Comparison of ENCODE assay signal across 10 mouse cellular contexts in genomic region chr3:55244087-55244486, GRCm38 (mm10). TPM values are rescaled to one million over a fixed set of nuclear protein-coding genes. Genes with fewer than 3 reads are reported as not detected.
DNase-seq lines count a peak whose midpoint lies in the region; ATAC-seq lines count a peak whose summit lies in the region.
"Had no signal": no experiment of that assay in that cellular context is flagged by ENCODE, and none has a peak within 500 bp of the region (broad histone marks: within the 10 kb centered on the region; RNA-seq: fewer than 3 reads in every experiment).

No protein-coding gene starts in this region.

- DNase-seq in limb, embryonic 11.5 days (ENCODE audit: low spot score) = peak; percentile 26
- DNase-seq in limb, embryonic 10.5 days (ENCODE audit: low spot score) = no peak
- no peak for DNase-seq in midbrain, embryonic 11.5 days (ENCODE audit: low spot score, missing footprints)
- peak; percentile 79 for DNase-seq in telencephalon, adult 2 months (ENCODE audit: low read depth, low spot score)
- DNase-seq in thymus, postnatal 36 days = no peak
- no peak for DNase-seq in adrenal gland, adult (ENCODE audit: inconsistent age in 2 of 2, low spot score in 1 of 2)
- no peak for DNase-seq in thymus, postnatal 4 days
- DNase-seq: kidney, adult 2 months had no signal

- H3K27ac ChIP-seq in limb, embryonic 11.5 days (replicated peaks; ENCODE audit: low read depth, low read length) = no peak overlapping the region
- H3K27ac ChIP-seq in limb, embryonic 10.5 days = no peak overlapping the region
- peak overlapping the region; percentile 97; the same call in 1 of the 2 replicates for H3K27ac ChIP-seq in forebrain, embryonic 16.5 days (ENCODE audit: low read length)
- no peak overlapping the region for H3K27ac ChIP-seq in midbrain, embryonic 11.5 days (ENCODE audit: low read depth, low read length)
- H3K27ac ChIP-seq: liver, embryonic 14.5 days had no signal

- no peaks in the 10 kb centered on the region for H3K9me3 ChIP-seq in limb, embryonic 11.5 days (ENCODE audit: control insufficient read depth, low read length)
- no peaks in the 10 kb centered on the region for H3K9me3 ChIP-seq in limb, embryonic 10.5 days (replicated peaks)
- H3K9me3 ChIP-seq in forebrain, embryonic 16.5 days (ENCODE audit: control insufficient read depth, low read length) = no peaks in the 10 kb centered on the region
- H3K9me3 ChIP-seq in midbrain, embryonic 11.5 days (ENCODE audit: control insufficient read depth, low read length) = no peaks in the 10 kb centered on the region

- H3K4me3 ChIP-seq in limb, embryonic 11.5 days (ENCODE audit: low read depth, low read length) = no peak overlapping the region
- H3K4me3 ChIP-seq in limb, embryonic 10.5 days = no peak overlapping the region
- peak overlapping the region; percentile 94 for H3K4me3 ChIP-seq in forebrain, embryonic 16.5 days (replicated peaks; ENCODE audit: low read length)
- H3K4me3 ChIP-seq in midbrain, embryonic 11.5 days (ENCODE audit: low read depth, low read length) = peak overlapping the region; percentile 66

- 71% methylated on average over 6 of the region's 6 CpGs for WGBS in limb, embryonic 11.5 days
- WGBS in limb, embryonic 10.5 days = 82% methylated on average over 6 of the region's 6 CpGs
- WGBS in forebrain, embryonic 16.5 days = 38% methylated on average over 6 of the region's 6 CpGs
- 82% methylated on average over 6 of the region's 6 CpGs for WGBS in midbrain, embryonic 11.5 days

- ATAC-seq in limb, embryonic 11.5 days (ENCODE audit: insufficient number of reproducible peaks, low FRiP score, low TSS enrichment, low read depth) = no peak
- no peak for ATAC-seq in forebrain, embryonic 16.5 days
- ATAC-seq in midbrain, embryonic 11.5 days (ENCODE audit: low FRiP score) = no peak

- H3K4me1 ChIP-seq in limb, embryonic 11.5 days (ENCODE audit: control insufficient read depth, insufficient read depth, low read length) = 0 out of 2 replicates have a peak, but pooled peaks cover 5% of the 10 kb centered on the region
- H3K4me1 ChIP-seq in limb, embryonic 10.5 days = peaks cover 25% of the 10 kb centered on the region
- H3K4me1 ChIP-seq in forebrain, embryonic 16.5 days (replicated peaks; ENCODE audit: control insufficient read depth, insufficient read depth, low read length) = peaks cover 47% of the 10 kb centered on the region
- peaks cover 11% of the 10 kb centered on the region; the same call in 1 of the 2 replicates for H3K4me1 ChIP-seq in midbrain, embryonic 11.5 days (ENCODE audit: control insufficient read depth, insufficient read depth, low read length)

- 0 out of 2 replicates have a peak, but pooled peaks cover 5% of the 10 kb centered on the region for H3K27me3 ChIP-seq in limb, embryonic 11.5 days (ENCODE audit: control insufficient read depth, insufficient read depth, low read length)
- H3K27me3 ChIP-seq in limb, embryonic 10.5 days (ENCODE audit: low read depth, poor library complexity, severe bottlenecking) = peaks cover 35% of the 10 kb centered on the region
- no peaks in the 10 kb centered on the region for H3K27me3 ChIP-seq in forebrain, embryonic 16.5 days (replicated peaks; ENCODE audit: control insufficient read depth, insufficient read depth, low read length)
- H3K27me3 ChIP-seq in midbrain, embryonic 11.5 days (ENCODE audit: control insufficient read depth, insufficient read depth, low read length) = no peaks in the 10 kb centered on the region

- H3K36me3 ChIP-seq in limb, embryonic 11.5 days (ENCODE audit: control insufficient read depth, insufficient read depth, low read length) = no peaks in the 10 kb centered on the region
- H3K36me3 ChIP-seq in limb, embryonic 10.5 days = peaks cover 7% of the 10 kb centered on the region; the same call in 1 of the 2 replicates
- peaks cover 8% of the 10 kb centered on the region; the same call in 1 of the 2 replicates for H3K36me3 ChIP-seq in forebrain, embryonic 16.5 days (ENCODE audit: control insufficient read depth, insufficient read depth)
- peaks cover 3% of the 10 kb centered on the region; the same call in 1 of the 2 replicates for H3K36me3 ChIP-seq in midbrain, embryonic 11.5 days (ENCODE audit: control insufficient read depth, insufficient read depth, low read length)

- no peak overlapping the region for H3K9ac ChIP-seq in limb, embryonic 11.5 days (ENCODE audit: low read length)
- H3K9ac ChIP-seq in forebrain, embryonic 16.5 days (replicated peaks; ENCODE audit: low read depth, low read length) = peak overlapping the region; percentile 99
- no peak overlapping the region; the same call in 1 of the 2 replicates for H3K9ac ChIP-seq in midbrain, embryonic 11.5 days (ENCODE audit: low read length)
- H3K9ac ChIP-seq: liver, embryonic 14.5 days had no signal

- no peak overlapping the region for H3K4me2 ChIP-seq in limb, embryonic 11.5 days (ENCODE audit: low read depth, severe bottlenecking)
- H3K4me2 ChIP-seq in forebrain, embryonic 16.5 days (ENCODE audit: low read length) = peak overlapping the region; percentile 62
- peak overlapping the region; percentile 87 for H3K4me2 ChIP-seq in midbrain, embryonic 11.5 days

RNA-seq across cellular contexts. Expression of gene Dclk1, which starts 1.9 kb away (rescaled TPM):
- polyA plus RNA-seq in limb, embryonic 11.5 days (2014; fragmentation: Nextera tagmentation; extraction: Ambion mirVana) = 28.6 and 34.1 TPM in 2 replicates
- polyA plus RNA-seq in limb, embryonic 10.5 days (2016; fragmentation: Nextera tagmentation; extraction: Ambion mirVana) = 17.2 and 30.2 TPM in 2 replicates
- 255 and 277 TPM in 2 replicates for polyA plus RNA-seq in forebrain, embryonic 16.5 days (2015; fragmentation: Nextera tagmentation; extraction: Ambion mirVana)
- 63.2 and 66.7 TPM in 2 replicates for polyA plus RNA-seq in midbrain, embryonic 11.5 days (2014; fragmentation: Nextera tagmentation; extraction: Ambion mirVana)

Comparison
In these comparisons a context has a peak if more than half of its experiments do, and no peak if none do; other contexts are left out.
1. DNase-seq: peak in limb, embryonic 11.5 days (single experiment) and telencephalon, adult 2 months (single experiment); none in limb, embryonic 10.5 days (single experiment), midbrain, embryonic 11.5 days (single experiment), thymus, postnatal 36 days (0 of 2), adrenal gland, adult (0 of 2) and thymus, postnatal 4 days (single experiment).
2. H3K4me3 ChIP-seq: peak in forebrain, embryonic 16.5 days (single experiment) and midbrain, embryonic 11.5 days (single experiment); none in limb, embryonic 11.5 days (single experiment) and limb, embryonic 10.5 days (single experiment).